Mouse (Mus musculus) CD4-positive, CD25-positive, alpha-beta regulatory T cell, adult 4 months (primary cell): Measurements from ENCODE around the gene Enam. TPM values are rescaled to one million over a fixed set of nuclear protein-coding genes. Genes with fewer than 3 reads are reported as not detected.
"Not testable (repeated sequence)": the region's sequence is repeated elsewhere in the genome, so short reads cannot be mapped to it uniquely, and the experiment has no call there.

Experiments
- ATAC-seq: one replicate; pipeline ENCODE4 v1.8.0; 2017
- polyA plus RNA-seq, 2 experiments: library from polyadenylated mRNA; unstranded; fragments of 100-300 nt; shearing (Covaris generic); gene quantifications; one replicate each; pipeline ENCODE4 v1.2.1; 2017

Enam gene
- polyA plus RNA-seq: not detected

- no peak for ATAC-seq
Observed at GRCm38 (mm10) chr5:88487675-88488074, at the start of gene Enam. Gene Enam, plus strand, starts transcription at chr5:88487975.

DNA sequence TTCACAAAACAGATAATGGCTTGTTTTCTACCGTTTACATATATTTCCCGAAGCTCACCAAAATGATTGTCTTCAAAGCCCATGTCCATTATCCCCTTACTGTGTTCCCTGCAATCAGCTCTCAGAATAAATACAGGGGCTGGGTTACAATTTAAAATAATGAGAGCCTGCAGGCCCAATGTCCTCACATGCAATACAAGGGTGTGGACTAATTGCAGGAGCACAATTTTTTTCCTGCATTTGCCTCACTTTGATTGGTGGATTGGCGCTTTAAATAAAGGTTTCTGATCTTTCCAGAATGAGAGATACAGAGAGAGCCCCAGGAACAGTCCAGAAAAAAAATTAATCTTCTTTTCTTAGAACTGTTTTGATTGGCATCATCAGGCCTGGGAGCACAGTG is 32.1 kb upstream of the Enam start, which contains the start of gene Ambn:
Gene Ambn, plus strand, starts transcription at position 301 of the 400 bp plus-strand sequence.
- ATAC-seq: no peak

GRCm38 (mm10) chr5:88467471-88467870 is 20.3 kb upstream of the Enam start:
- ATAC-seq: no peak

- ATAC-seq: no peak
Observed at GRCm38 (mm10) chr5:88468807-88469704, 18.7 kb upstream of the Enam start.

DNA sequence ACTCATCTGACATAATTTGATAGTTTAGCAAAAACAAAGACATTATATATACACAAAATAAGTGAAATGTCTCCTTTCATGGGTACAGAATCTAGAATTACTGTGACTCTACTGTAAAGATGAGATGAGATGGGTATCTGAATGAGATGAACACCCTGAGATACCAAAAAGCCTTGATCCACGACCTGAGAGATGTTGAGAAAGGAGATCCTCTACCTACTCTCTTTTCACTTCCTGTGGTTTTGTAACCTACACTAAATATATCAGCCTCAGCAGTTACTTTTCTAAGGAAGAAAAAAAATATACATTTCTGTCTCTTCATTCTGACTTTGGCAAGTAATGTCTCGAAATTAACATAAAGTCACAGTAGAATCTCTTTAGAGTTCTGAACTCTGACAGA is 1.2 kb downstream of the Enam start:
- ATAC-seq: peak; percentile 51

- ATAC-seq: no peak
Observed at GRCm38 (mm10) chr5:88491111-88491510, 3.3 kb downstream of the Enam start.

- peak; percentile 83 for ATAC-seq
Observed at GRCm38 (mm10) chr5:88499781-88500180, 12.0 kb downstream of the Enam start.

GRCm38 (mm10) chr5:88508555-88508954 is 20.8 kb downstream of the Enam start:
- peak; percentile 45 for ATAC-seq

- ATAC-seq: no peak
Observed at GRCm38 (mm10) chr5:88508990-88509389, 21.2 kb downstream of the Enam start.

DNA sequence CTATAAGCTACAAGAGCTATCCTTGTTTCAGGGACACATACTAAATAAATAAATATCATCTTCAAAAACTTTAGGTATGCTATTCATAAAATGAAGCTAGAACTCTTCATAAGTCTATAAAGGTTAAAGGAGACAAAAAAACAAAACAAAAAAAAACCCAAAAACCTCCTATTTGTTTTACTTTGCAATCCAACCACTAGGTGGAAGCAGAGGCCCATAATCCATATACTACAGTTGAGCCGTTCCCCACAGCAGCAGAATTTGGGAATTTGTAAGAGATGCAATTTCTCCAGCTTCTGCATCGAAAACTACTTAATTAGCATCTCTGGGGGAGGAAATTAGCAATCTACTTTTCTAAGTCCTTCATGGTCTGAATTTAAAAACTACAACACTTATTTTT is 31.5 kb downstream of the Enam start:
- ATAC-seq: peak; percentile 84

DNA sequence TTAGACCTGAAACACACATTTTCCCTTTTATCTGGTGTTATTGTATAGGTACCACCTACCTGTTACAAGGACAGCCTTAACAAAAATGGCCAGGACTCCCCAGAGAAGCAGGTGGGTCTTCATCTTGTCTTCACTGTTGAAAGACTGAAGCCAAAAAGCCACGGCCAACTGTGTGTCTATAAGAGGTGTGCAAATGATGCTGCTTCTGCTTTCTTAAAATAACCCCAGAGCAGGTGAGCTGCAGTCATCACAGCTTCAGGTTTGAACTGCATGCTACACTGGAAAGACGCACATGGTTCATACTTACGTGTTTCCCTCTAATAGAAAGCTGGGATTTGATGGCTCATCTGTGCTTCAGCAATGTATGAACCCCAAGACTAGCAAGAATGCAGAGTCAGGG is 39.9 kb downstream of the Enam start, which contains the start of gene Jchain:
Gene Jchain, minus strand, starts transcription at position 235 of the 400 bp plus-strand sequence.
- ATAC-seq: no peak

- no peak for ATAC-seq
Observed at GRCm38 (mm10) chr5:88530908-88531307, 43.1 kb downstream of the Enam start.

GRCm38 (mm10) chr5:88534697-88535096 is 46.9 kb downstream of the Enam start:
- ATAC-seq: no peak

- no peak for ATAC-seq
Observed at GRCm38 (mm10) chr5:88540845-88541244, 53.1 kb downstream of the Enam start.

DNA sequence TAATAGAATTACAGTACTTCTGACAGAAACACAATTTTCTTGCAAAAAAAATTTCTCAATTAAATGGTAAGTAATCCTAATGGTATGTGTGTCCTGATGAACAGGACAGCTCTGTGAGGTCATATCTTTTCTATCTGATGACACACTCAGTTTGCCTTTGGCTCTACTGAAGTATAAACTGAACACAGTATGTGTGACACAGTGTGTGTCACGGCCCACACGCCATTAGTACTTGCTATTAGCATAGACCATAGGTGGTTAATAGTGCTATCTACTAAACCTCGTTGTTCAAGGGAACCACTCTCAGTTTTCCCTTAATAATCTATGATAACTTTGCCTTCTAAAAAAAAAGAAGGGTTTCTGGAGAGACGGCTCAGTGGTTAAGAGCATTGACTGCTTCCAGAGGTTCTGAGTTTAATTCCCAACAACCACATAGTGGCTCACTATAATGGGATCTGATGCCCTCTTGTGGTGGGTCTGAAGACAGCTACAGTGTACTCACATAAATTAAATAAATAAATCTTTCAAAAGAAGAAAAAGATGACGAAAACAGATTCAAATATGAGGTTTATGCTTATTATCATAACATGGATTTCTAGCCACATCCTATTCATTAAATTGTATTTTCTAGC is 55.0 kb downstream of the Enam start:
- ATAC-seq: peak; percentile 84

GRCm38 (mm10) chr5:88544411-88544810 is 56.6 kb downstream of the Enam start:
- not testable (repeated sequence) for ATAC-seq

- ATAC-seq: no peak
Observed at GRCm38 (mm10) chr5:88545536-88545935, 57.8 kb downstream of the Enam start.

GRCm38 (mm10) chr5:88553271-88554085 is 65.7 kb downstream of the Enam start:
- ATAC-seq: peak; percentile 67

DNA sequence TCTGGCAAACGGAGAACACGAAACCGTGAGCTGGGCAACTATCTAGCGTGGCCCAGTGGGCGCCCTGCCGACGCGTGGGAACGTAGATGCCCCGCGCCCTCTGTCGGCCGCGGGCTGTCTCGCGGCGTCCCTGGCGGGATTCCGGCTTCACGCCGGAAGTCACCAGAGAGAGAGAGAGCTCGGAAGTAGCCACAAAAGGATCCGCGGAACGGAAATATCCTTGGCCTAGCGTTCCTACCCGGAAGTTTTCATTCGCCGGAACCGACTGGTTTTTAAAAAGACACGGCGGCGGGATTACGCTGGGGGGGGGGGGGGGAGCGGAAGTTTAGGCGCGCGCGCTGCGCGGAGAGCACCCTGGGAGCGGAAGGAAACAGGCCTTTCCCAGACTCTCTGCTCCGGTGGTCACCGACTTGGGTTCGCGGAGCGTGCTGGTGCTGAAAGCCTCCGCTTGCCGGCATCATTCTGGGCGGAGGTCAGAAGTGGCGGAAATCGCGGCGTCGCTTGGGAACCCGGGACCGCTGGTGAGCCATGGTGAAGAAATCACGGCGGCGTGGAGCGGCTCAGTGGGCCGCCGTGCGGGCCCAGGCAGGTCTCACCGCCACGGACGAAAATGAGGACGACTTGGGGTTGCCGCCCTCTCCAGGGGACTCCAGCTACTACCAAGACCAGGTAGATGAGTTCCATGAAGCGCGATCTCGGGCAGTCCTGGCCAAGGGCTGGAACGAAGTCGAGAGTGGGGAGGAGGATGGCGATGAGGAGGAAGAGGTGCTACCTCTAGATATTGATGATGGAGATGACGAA is 66.5 kb downstream of the Enam start, which contains the start of gene Utp3:
Gene Utp3, plus strand, starts transcription at position 377 of the 801 bp plus-strand sequence.
- ATAC-seq: peak; percentile 88
